Mouse (Mus musculus): ENCODE data around the gene Kcnh1.

The Kcnh1 gene

DNA sequence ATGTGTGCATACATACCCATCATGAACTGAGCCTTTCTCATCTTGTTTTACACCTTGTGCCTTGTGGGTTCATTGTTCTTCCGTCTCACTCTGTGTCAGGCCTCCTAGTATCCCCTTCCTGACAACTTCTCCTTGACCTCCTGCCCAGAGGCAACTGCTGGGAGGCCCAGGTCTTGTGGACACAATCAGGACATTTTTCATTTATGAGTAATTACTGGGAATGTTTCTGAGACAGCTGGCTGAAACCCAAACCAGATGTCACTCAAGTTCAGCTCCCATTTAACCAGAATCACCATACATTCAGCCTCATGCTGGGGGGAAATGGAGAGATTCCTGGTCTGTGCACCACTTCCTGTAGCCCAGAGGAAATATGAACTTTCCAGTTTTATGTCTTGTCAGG, 263.9 kb downstream of the Kcnh1 start:
- DNase-seq (ENCODE audit: extremely low read depth, low read depth, low spot score): no peak

DNA sequence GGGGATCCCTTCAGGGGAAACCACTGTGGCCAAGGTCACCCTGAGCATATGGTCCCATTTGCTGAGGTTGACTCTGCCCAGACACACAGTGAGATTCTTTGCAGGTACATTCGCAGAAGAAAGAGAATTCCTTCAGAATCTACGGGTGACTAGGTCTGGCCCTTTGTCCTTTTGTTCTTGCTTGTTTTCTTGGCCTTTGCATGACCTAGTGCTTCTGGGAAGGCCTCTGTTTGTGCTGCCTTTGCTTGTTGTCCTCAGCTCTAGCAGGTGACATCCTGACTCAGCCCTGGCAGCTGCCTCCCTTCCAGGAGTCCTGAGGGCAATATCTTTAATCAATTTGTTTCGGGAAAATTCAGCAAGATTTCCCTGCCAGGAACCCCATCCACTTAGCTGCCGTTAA, 264.4 kb downstream of the Kcnh1 start:
- DNase-seq (ENCODE audit: extremely low read depth, low read depth, low spot score): no peak

- no peak for DNase-seq (ENCODE audit: extremely low read depth, low read depth, low spot score)
These were observed 266.5 kb downstream of the Kcnh1 start for GRCm38 (mm10) chr1:192457037-192457436.

GRCm38 (mm10) chr1:192457526-192458206, 267.1 kb downstream of the Kcnh1 start:
- peak; percentile 76 for DNase-seq (ENCODE audit: extremely low read depth, low read depth, low spot score)

GRCm38 (mm10) chr1:192463732-192464131, 273.2 kb downstream of the Kcnh1 start:
- no peak for DNase-seq (ENCODE audit: extremely low read depth, low read depth, low spot score)

- DNase-seq (ENCODE audit: extremely low read depth, low read depth, low spot score): no peak
These were observed 281.8 kb downstream of the Kcnh1 start for GRCm38 (mm10) chr1:192472366-192472765.

DNA sequence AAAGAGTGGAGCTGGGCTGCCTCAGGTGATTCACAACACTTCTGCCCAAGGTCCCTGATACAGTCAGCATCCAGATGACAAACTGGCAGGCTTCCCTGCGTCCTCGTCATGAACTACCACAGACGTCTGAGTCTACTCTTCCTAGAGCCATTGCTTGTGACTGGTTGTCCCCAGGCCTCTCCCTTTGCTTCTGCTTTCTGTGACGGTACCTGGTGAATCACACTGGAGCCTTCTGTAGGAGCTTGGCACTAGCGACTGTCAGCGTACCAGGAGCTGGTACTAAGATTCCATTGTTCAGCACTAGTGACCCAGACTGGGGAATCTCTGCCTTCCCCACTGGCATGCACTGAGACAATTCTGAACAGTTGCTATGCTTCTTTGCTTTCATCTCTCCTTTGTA, 282.6 kb downstream of the Kcnh1 start:
- DNase-seq (ENCODE audit: extremely low read depth, low read depth, low spot score): no peak

- DNase-seq (ENCODE audit: extremely low read depth, low read depth, low spot score): no peak
These were observed 286.1 kb downstream of the Kcnh1 start for GRCm38 (mm10) chr1:192476704-192477103.

- DNase-seq (ENCODE audit: extremely low read depth, low read depth, low spot score): no peak
These were observed 287.0 kb downstream of the Kcnh1 start for GRCm38 (mm10) chr1:192477556-192477955.

DNA sequence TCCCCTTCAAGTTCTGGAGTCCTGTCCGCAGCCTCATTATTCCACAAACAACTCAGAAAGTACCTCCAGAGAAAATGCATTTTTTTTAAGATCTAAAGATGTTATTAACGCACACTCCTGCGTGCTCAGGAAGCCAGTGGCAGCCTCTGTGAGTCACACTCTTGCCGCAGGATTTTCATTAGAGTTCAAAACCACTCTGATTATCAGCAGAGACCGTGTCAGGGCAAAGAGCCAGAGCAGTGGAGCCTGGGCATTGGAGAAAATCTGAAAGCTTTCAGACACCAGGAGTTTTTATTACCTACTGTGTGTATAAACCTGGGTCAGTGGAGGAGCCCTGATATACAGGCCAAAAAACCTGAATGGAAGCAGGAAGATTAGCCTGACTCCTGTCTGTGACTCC, 287.6 kb downstream of the Kcnh1 start:
- DNase-seq (ENCODE audit: extremely low read depth, low read depth, low spot score): no peak

DNA sequence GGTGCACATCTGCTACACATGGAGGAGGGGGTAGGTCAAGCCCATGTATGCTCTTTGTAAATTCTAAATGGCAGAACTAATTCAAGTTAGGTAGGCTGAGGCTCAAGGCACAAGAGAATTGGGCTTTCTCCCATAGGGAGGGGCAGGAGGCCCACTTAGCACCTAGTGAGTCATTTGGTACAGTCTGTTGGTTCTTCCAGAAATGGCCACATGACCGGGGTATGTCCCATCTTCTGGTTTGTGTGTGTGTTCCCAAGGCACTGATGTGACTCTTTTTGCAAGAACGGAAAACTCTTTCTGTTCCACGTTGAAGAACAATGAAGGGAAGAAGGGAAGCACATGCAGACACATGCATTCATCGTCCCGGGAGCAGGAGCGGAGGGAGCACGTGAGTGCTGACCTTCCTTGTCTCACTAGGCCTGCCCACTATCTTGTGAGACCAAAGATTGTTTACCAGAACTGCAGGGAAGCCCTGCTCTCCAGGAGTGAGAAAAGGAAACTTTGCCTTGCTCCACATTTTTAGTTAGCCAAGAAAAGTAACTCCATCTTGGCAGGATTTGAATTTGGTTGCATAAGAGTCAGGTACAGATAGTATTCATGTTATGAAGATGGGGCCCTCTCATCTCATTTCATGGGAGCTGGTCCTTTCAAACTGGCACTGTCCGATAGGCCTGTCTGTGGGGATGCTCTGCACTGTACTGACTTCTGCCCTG, 289.7 kb downstream of the Kcnh1 start:
- no peak for DNase-seq (ENCODE audit: extremely low read depth, low read depth, low spot score)

GRCm38 (mm10) chr1:192481446-192481845, 290.9 kb downstream of the Kcnh1 start:
- no peak for DNase-seq (ENCODE audit: extremely low read depth, low read depth, low spot score)

DNA sequence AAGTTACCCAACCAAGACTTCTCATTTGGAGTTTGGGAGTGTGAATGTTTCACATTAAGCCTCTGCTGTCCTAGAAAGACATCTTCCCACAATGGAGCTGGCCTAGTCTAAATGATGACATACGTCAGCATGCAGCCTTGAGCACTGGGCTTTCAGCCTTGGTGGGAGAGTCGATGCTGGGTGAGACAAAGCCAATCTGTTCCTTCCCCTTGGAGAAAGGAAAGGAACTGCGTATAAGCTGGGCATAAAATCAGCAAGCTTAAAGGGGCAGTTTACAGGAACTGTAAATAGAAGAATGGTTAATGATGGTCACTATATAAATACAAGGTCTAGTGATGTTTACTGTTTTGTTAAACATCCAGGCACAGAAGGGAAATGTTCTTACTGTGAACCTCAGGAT, 294.5 kb downstream of the Kcnh1 start:
- no peak for DNase-seq (ENCODE audit: extremely low read depth, low read depth, low spot score)

GRCm38 (mm10) chr1:192487571-192487970, 297.0 kb downstream of the Kcnh1 start:
- peak; percentile 14 for DNase-seq (ENCODE audit: extremely low read depth, low read depth, low spot score)

GRCm38 (mm10) chr1:192489908-192490825, 299.6 kb downstream of the Kcnh1 start:
- DNase-seq (ENCODE audit: extremely low read depth, low read depth, low spot score): no peak

- DNase-seq (ENCODE audit: extremely low read depth, low read depth, low spot score): no peak
These were observed 306.9 kb downstream of the Kcnh1 start for GRCm38 (mm10) chr1:192497505-192497904.

DNA sequence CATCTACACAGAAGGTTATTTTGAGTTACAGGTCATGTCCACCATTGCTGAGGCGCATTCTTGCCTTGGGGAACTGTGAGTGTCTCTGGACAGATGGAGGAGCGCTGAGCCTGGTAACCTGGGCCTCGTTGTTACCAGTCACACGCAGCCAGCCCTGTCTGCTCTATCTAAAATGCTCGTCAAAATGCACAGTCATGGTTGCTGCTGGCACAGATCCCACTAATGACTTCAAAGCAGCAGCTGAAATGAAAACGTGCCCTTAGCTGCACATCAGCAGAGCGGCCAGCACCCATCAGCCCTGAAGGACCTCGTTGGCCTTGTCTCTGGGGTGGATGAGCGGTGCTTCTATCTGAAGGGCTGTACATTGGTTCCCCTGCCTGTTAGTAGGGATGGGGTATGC, 311.4 kb downstream of the Kcnh1 start:
- DNase-seq (ENCODE audit: extremely low read depth, low read depth, low spot score): no peak

DNA sequence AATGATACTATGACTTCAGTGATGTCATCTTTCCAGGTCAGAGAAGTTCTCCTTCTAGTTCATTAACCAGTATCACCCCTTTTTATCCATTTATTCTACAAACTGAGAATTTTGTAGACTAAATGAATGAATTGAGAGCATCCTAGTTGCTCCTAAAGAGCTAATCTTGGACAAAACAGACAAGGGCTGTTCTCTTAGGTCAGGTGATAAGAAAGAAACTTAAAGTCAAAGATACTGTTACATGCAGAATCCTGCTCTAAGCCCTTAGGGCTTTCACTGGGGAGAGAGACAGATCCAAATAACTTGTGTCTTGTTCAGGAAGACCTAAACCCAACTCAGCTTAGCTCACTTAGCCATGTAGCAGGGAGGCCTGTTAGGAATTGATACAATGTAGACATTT, 312.3 kb downstream of the Kcnh1 start:
- no peak for DNase-seq (ENCODE audit: extremely low read depth, low read depth, low spot score)

DNA sequence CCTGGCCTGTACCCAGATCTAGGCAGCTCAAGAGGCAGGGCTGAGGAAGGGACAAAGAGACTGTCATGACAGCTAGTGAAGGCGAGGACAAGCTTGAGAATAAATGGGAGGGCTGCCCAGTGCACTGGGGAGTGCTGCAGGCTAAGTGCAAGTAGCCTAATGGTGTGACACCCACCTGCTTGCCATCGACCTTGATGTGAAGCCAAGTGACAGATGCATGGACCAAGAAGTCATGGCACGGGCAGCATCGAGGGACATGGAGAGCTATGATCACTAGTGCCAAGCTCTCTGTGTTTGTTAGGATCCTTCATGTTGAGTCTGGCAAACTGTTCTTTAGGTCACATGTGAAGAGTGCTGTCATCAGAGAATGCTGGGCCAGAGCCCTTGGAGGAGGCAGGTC, 313.1 kb downstream of the Kcnh1 start:
- DNase-seq (ENCODE audit: extremely low read depth, low read depth, low spot score): no peak

- no peak for DNase-seq (ENCODE audit: extremely low read depth, low read depth, low spot score)
These were observed 322.2 kb downstream of the Kcnh1 start for GRCm38 (mm10) chr1:192512821-192513220.

- DNase-seq (ENCODE audit: extremely low read depth, low read depth, low spot score): no peak
These were observed 324.8 kb downstream of the Kcnh1 start for GRCm38 (mm10) chr1:192515373-192515772.

- no peak for DNase-seq (ENCODE audit: extremely low read depth, low read depth, low spot score)
These were observed 329.1 kb downstream of the Kcnh1 start for GRCm38 (mm10) chr1:192519713-192520112.

Measured in fat pad, adult 2 months (tissue).